Mouse (Mus musculus) CH12.LX (cell line): ENCODE data around the gene Ccser1. TPM values are rescaled to one million over a fixed set of nuclear protein-coding genes. Genes with fewer than 3 reads are reported as not detected.

Experiments
- DNase-seq: peaks from one replicate; pipeline ENCODE4 v3.0.0-alpha.2; 2013; ENCODE audit errors: extremely low read depth
- H3K27ac ChIP-seq: 2 replicates; pipeline ENCODE4 v1.5.1; 2012; ENCODE audit warnings: low read depth, mild to moderate bottlenecking, control low read depth, moderate library complexity; ENCODE audit not compliant: insufficient read depth
- H3K27me3 ChIP-seq: replicated peaks from 2 replicates; pipeline ENCODE3; 2012; ENCODE audit warnings: inconsistent platforms
- H3K36me3 ChIP-seq, 2 experiments: replicated peaks in 1 of 2; 2 replicates each; pipeline versions ENCODE3 to v1.6.1; 2012; ENCODE audit warnings: inconsistent platforms in 1 of 2, low read length in 1 of 2, mild to moderate bottlenecking in 1 of 2, mixed read lengths in 1 of 2, moderate library complexity in 1 of 2; ENCODE audit not compliant: control insufficient read depth in 1 of 2, insufficient read depth in 1 of 2
- H3K4me1 ChIP-seq, 2 experiments: 2 replicates each; pipeline ENCODE4 v1.6.1; 2012; ENCODE audit warnings: inconsistent platforms in 1 of 2, moderate library complexity in 1 of 2; ENCODE audit not compliant: insufficient read depth in 2 of 2, control insufficient read depth in 1 of 2
- H3K4me2 ChIP-seq: 2 replicates; pipeline ENCODE4 v1.6.1; 2012; ENCODE audit warnings: low read depth, mild to moderate bottlenecking, control low read depth; ENCODE audit not compliant: poor library complexity, insufficient read depth, severe bottlenecking
- H3K4me3 ChIP-seq, 3 experiments: fragments of 150-350 bp in 1 of 3; sonication (generic) in 1 of 3; replicated peaks in 1 of 3; 2 replicates each; pipeline versions ENCODE3 to v1.5.1; 2011 to 2012; ENCODE audit warnings: low read depth in 2 of 3, low read length in 2 of 3, mild to moderate bottlenecking in 2 of 3, moderate library complexity in 2 of 3, control low read depth in 1 of 3, improper control_type of control experiment in 1 of 3, inconsistent platforms in 1 of 3, mixed read lengths in 1 of 3; ENCODE audit not compliant: poor library complexity in 1 of 3
- H3K79me2 ChIP-seq: replicated peaks from 2 replicates; pipeline ENCODE4 v1.6.1; 2012; ENCODE audit warnings: mild to moderate bottlenecking, moderate library complexity; ENCODE audit not compliant: control insufficient read depth, poor library complexity, insufficient read depth, severe bottlenecking; ENCODE audit errors: extremely low read depth
- H3K9ac ChIP-seq: 2 replicates; pipeline ENCODE4 v1.6.1; 2012; ENCODE audit warnings: low read depth, mild to moderate bottlenecking, control low read depth, moderate library complexity; ENCODE audit not compliant: insufficient read depth
- H3K9me3 ChIP-seq: replicated peaks from 2 replicates; pipeline ENCODE3; 2012; ENCODE audit warnings: low read length, inconsistent platforms, mixed read lengths
- BHLHE40 ChIP-seq: IDR thresholded peaks from 2 replicates; pipeline ENCODE4 v1.6.1; 2011; ENCODE audit warnings: mild to moderate bottlenecking, low read depth, low read length, improper control_type of control experiment
- CHD1 ChIP-seq: IDR thresholded peaks from 2 replicates; pipeline ENCODE4 v1.6.1; 2012; ENCODE audit warnings: low read depth, low read length, improper control_type of control experiment, inconsistent platforms
- E2F4 ChIP-seq: IDR thresholded peaks from 2 replicates; pipeline ENCODE4 v1.6.1; 2011; ENCODE audit warnings: low read depth, low read length, improper control_type of control experiment; ENCODE audit not compliant: insufficient replicate concordance
- ELF1 ChIP-seq: IDR thresholded peaks from 2 replicates; pipeline ENCODE4 v1.6.1; 2014; ENCODE audit warnings: low read depth, mild to moderate bottlenecking, inconsistent platforms, low read length, improper control_type of control experiment
- MAZ ChIP-seq: IDR thresholded peaks from 2 replicates; pipeline ENCODE4 v1.6.1; 2012; ENCODE audit warnings: low read depth, mild to moderate bottlenecking, inconsistent platforms, low read length, improper control_type of control experiment, moderate library complexity
- MEF2A ChIP-seq: IDR thresholded peaks from 2 replicates; pipeline ENCODE4 v1.6.1; 2014; ENCODE audit warnings: low read depth, mild to moderate bottlenecking, inconsistent platforms, low read length, improper control_type of control experiment, borderline replicate concordance
- PAX5 ChIP-seq: IDR thresholded peaks from 2 replicates; pipeline ENCODE4 v1.6.1; 2012; ENCODE audit warnings: low read length, inconsistent platforms, mixed read lengths
- POLR2AphosphoS2 ChIP-seq: IDR thresholded peaks from 2 replicates; pipeline ENCODE4 v1.6.1; 2011; ENCODE audit warnings: low read depth, low read length, improper control_type of control experiment
- RAD21 ChIP-seq: IDR thresholded peaks from 2 replicates; pipeline ENCODE4 v1.6.1; 2011; ENCODE audit warnings: low read depth, mild to moderate bottlenecking, low read length, improper control_type of control experiment, moderate library complexity
- SIN3A ChIP-seq: IDR thresholded peaks from 2 replicates; pipeline ENCODE4 v1.6.1; 2012; ENCODE audit warnings: low read length, improper control_type of control experiment, inconsistent platforms
- TBP ChIP-seq: conservative IDR thresholded peaks from 2 replicates; pipeline ENCODE4 v1.6.1; 2011; ENCODE audit warnings: low read depth, low read length, improper control_type of control experiment
- TCF12 ChIP-seq: IDR thresholded peaks from 2 replicates; pipeline ENCODE4 v1.6.1; 2014; ENCODE audit warnings: low read depth, mild to moderate bottlenecking, inconsistent platforms, low read length, improper control_type of control experiment
- USF2 ChIP-seq: conservative IDR thresholded peaks from 2 replicates; pipeline ENCODE4 v1.6.1; 2011; ENCODE audit warnings: low read depth, low read length, improper control_type of control experiment
- ZC3H11A ChIP-seq: IDR thresholded peaks from 2 replicates; pipeline ENCODE4 v1.6.1; 2012; ENCODE audit warnings: low read depth, mild to moderate bottlenecking, inconsistent platforms, low read length, improper control_type of control experiment
- dilution Hi-C: fragments of 300-500 bp; cut with MboI; formaldehyde crosslinking; loops from 2 replicates; pipeline ENCODE4 v1.14.3; 2020; ENCODE audit warnings: low sequenced_read_pairs; ENCODE audit not compliant: extremely low pct_unique_long_range_greater_than_20kb, extremely low pct_ligation_motif_present
- in situ Hi-C: fragments of 300-500 bp; cut with MboI; formaldehyde crosslinking; loops from 3 replicates; pipeline ENCODE4 v1.14.3; 2019; ENCODE audit warnings: low sequenced_read_pairs, low pct_ligation_motif_present, low pct_unique_long_range_greater_than_20kb, mixed read lengths
- polyA plus RNA-seq: library from polyadenylated mRNA; unstranded; fragments of >175 nt; gene quantifications from 2 replicates; pipeline ENCODE4 v1.2.1, GENCODE M21; 2012; ENCODE audit warnings: low read depth; ENCODE audit not compliant: insufficient read length
- total RNA-seq, 2 experiments: library from RNA; depleted of rRNA; stranded (reverse); fragments of 300-350 nt in 1 of 2; fragments of >200 nt in 1 of 2; gene quantifications; 2 replicates each; pipeline ENCODE4 v1.2.3; 2012 to 2014

The Ccser1 gene
- total and polyA plus RNA-seq, 3 experiments = not detected

DNA sequence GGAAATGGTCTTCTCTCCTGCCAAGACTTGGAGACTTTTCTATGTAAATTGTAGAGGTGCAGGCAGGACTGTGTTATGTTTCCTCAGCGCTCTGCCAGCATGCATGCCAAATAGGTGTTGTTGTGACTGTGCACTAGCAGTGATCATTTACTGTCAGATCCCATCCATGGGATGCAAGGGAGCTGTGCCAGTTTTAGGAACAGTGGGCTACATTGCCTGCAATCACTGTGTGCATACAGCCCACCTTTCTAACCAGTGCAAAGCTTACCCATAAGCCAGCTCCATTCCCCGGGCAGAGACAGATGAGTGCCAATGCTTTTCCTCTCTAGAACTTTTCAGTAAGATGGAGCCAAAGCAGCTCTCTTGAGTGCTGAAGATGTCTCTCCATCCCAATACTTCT lies 606.6 kb downstream of the Ccser1 start:
- H3K4me1 ChIP-seq = no peaks in the 10 kb centered on the region
- no peak overlapping the region for H3K9ac ChIP-seq
- dilution Hi-C loops (no loop called here), in situ Hi-C loops (no loop called here)
- no peaks in the 10 kb centered on the region for H3K27me3 ChIP-seq
- no peaks in the 10 kb centered on the region for H3K36me3 ChIP-seq
- H3K4me3 ChIP-seq = no peak overlapping the region
- no peaks in the 10 kb centered on the region for H3K79me2 ChIP-seq
- no peak for TF ChIP-seq POLR2AphosphoS2
- TF ChIP-seq, all 38 proteins: peak for 0
- no peak overlapping the region for H3K4me2 ChIP-seq
- no peak overlapping the region for H3K27ac ChIP-seq
- H3K9me3 ChIP-seq = peaks cover 13% of the 10 kb centered on the region
- no peak for DNase-seq

DNA sequence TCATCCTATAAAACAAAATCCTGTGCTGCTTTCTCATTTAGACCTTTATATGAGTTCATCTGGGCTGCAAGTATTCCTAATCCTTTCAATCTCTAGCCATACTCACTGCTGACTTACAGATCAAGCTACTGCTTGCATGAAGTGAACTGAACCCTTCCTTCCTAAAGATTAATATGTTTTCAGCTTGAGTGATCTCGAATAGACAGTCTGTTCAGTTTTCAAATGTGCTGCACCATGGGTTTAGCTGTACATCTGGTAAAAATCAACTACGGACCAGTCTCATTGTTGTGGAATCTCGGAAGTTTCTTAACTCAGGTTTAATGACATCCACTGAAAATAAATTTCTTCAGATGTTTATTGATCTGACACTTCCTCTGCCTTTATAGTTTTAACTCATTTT lies 620.8 kb downstream of the Ccser1 start:
- Histone ChIP-seq H3K36me3 (no peaks in the 10 kb centered on the region), H3K9me3 (peaks cover 36% of the 10 kb centered on the region), H3K4me2 (no peak overlapping the region), H3K27me3 (no peaks in the 10 kb centered on the region), H3K27ac (no peak overlapping the region), H3K4me3 (no peak overlapping the region), H3K4me1 (no peaks in the 10 kb centered on the region), H3K79me2 (no peaks in the 10 kb centered on the region), H3K9ac (no peak overlapping the region)
- dilution Hi-C loops = no loop called here
- in situ Hi-C loops = no loop called here
- TF ChIP-seq ELF1 (no peak), BHLHE40 (no peak), MEF2A (no peak)
- no peak for DNase-seq

- Histone ChIP-seq H3K4me1 (no peaks in the 10 kb centered on the region), H3K36me3 (no peaks in the 10 kb centered on the region), H3K27me3 (no peaks in the 10 kb centered on the region), H3K27ac (no peak overlapping the region), H3K79me2 (no peaks in the 10 kb centered on the region), H3K4me3 (no peak overlapping the region), H3K4me2 (no peak overlapping the region), H3K9ac (no peak overlapping the region), H3K9me3 (peaks cover 22% of the 10 kb centered on the region)
- DNase-seq = no peak
- in situ Hi-C loops (no loop called here), dilution Hi-C loops (no loop called here)
- TF ChIP-seq E2F4 (no peak), ELF1 (no peak), RAD21 (no peak), ZC3H11A (no peak), CHD1 (no peak), USF2 (no peak), TBP (no peak), SIN3A (no peak), PAX5 (no peak), MAZ (no peak), TCF12 (no peak)
These were observed 625.4 kb downstream of the Ccser1 start for GRCm38 (mm10) chr6:61805481-61805880.
